Mouse (Mus musculus) left cerebral cortex, adult 18-20 months (tissue): ENCODE measurements around the gene Atcay. TPM values are rescaled to one million over a fixed set of nuclear protein-coding genes. Genes with fewer than 3 reads are reported as not detected.
"Not testable (repeated sequence)": the region's sequence is repeated elsewhere in the genome, so short reads cannot be mapped to it uniquely, and the experiment has no call there.

ENCODE experiments used
- DNase-seq, 2 experiments: peaks; one replicate each; pipeline ENCODE4 v3.0.0; 2021 to 2022; ENCODE audit warnings: low spot score in 2 of 2, mixed read lengths in 1 of 2
- total RNA-seq, 2 experiments: library from RNA; stranded (reverse); gene quantifications; 2 replicates each; pipeline ENCODE4 v1.2.3; 2021

The Atcay gene
- total RNA-seq, 2 experiments from 2014 or later: 197 to 204 TPM

DNA sequence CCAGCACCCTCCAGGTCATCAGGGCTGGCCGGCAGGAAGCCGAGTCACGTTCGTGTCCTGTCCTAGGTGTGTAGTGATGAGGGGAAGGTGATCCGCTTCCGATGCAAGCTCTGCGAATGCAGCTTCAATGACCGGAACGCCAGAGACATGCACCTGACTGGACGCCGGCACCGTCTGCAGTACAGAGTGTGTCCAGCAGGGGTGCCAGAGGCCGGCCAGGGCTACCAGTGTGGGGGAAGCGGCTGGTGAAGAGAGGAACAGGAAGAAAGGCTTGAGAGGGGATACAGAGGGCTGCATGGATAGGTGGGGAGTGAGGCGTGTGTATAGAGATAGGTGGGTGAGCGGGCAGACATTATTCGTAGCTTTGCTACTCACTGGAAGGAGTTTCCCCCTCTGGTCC is 14.0 kb upstream of the Atcay start:
- DNase-seq: peak; percentile 81 to 84

DNA sequence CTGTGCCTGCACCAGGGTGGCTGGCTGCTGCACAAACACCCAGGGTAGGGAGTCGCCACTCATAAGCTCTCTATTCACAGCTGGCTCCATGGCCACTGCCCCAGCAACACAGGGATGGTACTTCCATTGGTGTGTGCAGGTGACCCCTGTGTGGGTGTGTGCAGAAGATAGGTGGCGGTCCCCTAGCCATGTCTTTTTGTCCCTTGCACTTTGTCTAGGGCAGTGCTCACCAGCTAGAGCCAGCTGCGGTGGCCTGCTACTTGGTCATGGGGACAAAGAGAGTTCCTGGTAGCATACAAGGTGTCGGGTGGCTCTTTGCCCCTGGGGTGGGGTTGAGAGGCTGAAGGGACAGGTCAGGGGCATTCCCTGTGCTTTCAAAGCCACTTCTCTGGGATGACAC is 13.5 kb upstream of the Atcay start:
- DNase-seq: no peak

DNA sequence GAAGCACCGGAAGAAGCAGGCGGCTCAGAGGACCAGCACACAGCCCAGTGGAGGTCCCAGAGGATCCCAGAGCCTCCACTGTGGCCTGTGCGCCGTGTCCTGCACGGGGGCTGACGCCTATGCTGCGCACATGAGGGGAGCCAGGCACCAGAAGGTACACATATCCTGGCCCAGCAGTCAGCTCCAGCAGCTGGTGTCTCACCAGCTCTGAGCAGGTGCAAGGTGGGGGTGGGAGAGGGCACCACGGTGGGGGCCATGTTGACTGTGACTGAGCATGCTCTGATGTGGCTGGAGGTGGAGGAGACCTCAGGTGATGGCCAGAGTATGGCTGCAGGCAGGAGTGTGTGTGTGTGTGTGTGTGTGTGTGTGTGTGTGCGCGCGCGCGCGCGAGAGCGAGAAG is 11.4 kb upstream of the Atcay start:
- DNase-seq: no peak

DNA sequence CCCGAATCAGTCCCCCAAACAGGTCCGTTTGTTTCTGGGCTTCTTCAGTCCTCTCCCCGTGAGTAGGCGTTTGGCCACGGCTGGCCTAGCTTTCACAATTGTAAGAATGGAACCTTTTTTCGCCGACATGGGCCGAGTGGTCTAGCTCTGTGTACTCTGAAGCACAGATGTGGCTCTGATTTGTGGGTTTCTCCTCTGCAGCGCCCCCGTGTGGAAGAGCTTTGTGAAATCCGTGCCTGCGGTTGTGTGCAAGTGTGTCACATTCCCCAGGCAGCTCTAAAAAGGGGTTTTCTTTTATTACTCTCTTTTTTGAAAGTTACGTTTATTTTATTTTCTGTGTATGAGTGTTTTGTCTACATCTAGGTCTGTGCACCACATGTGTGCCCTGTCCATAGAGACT is 10.2 kb upstream of the Atcay start:
- peak; percentile 75 for DNase-seq

DNA sequence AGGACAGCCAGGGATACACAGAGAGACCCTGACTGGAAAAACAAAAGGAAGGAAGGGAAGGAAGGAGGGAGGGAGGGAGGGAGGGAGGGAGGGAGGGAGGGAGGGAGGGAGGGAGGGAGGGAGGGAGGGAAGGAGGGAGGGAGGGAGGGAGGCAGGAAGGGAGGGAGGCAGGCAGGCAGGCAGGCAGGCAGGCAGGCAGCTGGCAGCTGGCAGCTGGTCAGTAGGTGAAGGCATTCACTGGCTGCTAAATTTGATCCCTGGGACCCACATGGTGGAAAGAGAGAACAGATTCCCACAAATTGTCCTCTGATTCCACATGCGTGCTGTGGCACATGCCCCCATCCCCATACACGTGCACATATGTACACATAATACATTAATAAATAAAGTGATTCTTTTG is 8.0 kb upstream of the Atcay start:
- no peak for DNase-seq

DNA sequence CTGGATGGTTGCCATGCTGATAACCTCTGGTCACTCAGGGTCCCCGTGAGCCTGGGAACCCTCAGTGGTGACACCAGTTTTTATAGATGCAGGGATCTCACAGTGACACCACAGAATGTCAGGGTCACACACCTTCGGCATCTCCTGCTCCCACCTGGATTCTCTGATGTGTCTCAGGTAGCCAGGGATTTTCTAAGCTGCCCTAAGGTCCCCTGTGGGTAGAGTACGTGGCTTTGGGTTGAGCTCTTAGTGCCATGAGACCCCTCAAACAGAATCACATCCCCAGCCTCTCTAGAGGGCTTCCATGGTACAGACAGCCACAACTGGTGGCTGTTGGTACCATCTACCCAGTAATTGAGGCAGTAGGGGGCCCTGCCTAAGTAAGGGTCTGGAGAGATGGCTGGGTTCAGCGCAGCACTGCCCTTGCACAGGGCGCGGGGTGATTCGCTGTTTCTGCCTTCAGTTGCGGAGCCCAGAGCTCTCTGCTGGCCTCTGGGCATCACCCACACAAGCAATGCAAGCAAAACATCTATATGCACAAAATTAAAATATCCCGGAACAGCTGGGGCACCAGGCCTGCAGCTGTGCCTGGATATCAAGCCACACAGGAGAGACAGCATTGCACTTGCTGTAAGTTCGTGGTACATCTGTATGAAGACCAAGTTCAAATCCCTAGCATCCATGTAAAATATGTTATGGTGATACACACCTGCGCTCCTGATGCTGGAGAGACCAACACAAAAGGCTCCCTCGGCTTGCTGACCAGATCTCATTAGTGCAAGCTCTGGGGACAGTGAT is 6.0 kb upstream of the Atcay start:
- DNase-seq: no peak

DNA sequence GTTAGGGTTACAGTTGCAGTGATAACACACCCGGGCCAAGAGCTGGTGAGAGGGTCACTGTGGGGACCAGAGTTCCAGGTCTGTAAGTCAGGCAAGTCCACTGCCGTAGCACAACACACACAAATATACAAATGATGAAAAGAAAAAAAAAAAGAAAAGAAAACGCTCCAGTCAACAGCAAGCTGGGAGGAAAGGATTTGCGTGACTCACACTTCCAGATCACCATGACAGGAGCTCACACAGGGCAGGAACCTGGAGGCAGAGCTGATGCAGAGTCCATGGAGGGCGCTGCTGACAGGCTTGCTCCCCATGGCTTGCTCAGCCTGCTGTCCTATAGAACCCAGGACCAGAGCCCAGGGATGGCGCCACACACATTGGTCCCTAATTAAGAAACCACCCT is 3.6 kb upstream of the Atcay start:
- DNase-seq: peak in 1 of 2 experiments; percentile 2

DNA sequence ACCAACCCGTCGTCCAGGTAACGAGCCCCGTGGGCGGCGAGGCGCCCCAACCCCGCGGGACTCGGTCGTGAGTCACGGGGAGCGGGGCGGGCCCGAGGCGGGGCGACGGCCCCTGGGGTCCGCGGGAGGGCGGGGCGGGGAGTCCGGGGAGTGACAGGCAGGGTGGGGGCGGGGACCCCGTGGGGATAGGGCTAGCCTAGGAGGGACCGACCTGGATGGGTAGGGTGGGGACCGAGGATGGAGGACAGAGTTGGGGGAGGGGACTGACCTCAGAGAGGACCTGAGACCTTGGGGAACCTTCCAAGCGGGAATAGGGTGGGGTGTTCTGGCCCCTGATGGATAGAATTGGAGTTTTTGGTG is 2.6 kb upstream of the Atcay start:
- DNase-seq: no peak

DNA sequence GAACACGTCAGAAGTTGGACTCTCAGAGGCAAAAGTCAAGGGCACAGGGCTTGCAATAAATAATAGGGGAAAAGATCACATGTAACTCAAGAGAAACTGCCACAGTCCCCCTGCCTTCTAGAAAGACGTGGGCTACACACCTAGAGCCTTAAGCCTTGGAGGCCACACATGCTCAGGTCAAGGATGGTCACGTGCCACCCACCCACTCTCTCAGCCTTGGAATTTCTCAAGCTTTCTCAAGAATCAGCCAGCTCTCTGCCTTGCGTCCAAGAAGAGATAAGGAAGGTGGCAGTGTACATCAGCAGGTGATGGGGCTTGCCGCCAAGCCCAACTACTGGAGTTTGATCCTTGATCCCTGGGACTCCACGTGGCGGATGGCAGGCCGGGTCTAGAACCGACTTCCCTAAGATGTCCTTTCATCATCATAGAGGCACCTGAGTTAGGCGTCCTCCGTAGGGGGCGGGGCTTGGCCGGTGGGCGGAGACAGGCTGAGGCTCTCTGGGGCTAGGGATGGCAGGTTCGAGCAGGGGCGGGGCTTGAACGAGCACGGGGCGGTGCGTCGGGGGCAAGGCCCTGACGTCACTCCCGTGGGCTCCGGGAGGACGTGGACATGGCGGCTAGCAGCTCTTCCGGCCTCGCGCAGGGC is 2.1 kb upstream of the Atcay start, which contains the start of gene Zfr2:
Gene Zfr2 (plus strand): TSS at position 576 of the 646 bp plus-strand sequence.
- peak; percentile 95 to 96 for DNase-seq

DNA sequence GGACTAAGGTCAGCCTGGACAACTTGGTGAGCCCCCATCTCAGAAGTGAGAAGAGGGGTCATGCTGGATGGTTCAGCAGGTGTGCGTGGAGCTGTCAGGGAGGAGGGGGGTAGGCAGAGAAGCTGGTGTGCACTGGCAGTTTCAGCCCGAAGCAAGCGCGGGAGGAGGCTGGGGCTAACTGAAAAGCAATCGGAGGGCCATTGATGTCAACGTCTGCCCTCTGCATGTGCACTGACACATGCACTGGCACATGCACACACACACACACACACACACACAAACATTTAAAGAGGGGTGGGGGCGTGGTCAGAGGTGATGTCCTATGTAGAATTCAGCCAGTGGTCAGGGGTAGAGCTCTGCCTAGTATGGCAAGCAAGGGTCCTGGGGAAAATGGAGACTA is 803 bp upstream of the Atcay start:
- DNase-seq: peak in 1 of 2 experiments; percentile 4

DNA sequence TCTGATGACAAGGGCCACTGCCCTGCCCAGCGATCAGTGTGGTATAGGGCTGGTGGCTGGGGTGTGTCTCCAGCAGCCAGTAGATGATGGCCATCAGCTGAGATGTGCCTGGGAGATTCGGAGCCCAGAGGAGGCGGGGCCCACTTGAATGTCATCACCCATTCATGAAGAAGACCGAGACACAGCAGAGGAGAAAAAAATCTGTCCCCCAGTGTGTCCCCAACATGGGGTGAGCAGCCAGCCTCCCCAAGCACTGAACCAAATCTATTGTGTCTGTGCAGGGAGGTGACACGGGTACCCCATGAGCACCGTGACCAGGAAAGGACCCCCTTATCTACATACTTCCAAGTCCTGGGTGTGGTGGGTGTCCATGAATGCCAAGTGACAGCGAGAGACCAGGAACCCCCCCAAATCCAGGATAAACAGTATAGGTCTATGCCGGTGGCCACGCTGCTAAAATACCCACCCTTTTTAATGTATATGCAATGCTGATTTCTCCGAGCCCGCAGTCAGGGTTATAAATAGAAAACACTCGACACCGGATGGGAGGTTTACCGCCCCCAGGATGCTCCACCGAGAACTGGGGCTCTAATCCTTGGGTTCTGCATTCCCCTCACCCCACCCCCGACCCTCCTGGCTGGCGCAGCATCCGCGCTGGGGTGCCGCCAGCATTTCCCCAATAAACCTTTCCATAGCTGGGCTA is 747 bp downstream of the Atcay start:
- peak; percentile 41 to 43 for DNase-seq

DNA sequence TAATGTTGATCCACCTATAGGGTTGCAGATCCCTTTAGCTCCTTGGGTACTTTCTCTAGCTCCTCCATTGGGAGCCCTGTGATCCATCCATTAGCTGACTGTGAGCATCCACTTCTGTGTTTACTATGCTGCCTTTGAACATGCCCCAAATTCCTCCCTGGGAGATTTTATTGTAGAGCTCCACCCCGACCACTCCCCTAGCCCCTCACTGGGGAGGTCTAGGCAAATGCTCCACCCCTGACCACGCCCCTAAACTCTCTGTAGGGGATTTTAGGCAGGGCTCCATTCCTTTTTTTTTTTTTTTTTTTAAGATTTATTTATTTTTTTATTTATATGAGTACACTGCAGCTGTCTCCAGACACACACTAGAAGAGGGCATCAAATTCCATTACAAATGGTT is 6.9 kb downstream of the Atcay start:
- not testable (repeated sequence) for DNase-seq

DNA sequence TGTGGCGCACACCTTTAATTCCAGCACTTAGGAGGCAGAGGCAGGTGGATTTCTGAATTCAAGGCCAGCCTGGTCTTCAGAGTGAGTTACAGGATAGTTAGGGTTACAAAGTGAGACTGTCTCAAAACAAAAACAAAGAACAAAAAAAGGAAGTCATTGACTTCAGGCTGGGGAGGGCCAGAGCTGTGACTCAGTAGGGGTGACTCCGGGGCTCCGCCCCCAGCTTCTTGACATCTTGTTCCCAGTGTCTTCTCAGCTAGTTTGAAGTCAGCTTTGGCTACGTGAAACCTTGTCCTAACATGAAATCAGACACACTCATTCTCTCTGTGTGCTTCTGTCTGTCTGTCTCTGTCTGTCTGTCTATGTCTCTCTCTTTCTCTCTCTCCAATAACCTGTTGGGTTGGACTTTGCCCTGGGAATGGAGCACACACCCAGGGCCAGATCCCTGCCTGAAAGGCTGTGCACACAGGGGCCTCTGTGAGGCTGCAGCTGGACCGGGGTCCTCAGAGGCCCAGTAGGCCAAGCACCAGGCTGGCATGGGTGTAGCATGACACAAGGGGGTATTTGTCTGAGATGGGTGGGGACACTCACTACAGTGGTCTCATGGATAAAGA is 9.1 kb downstream of the Atcay start:
- DNase-seq: no peak

DNA sequence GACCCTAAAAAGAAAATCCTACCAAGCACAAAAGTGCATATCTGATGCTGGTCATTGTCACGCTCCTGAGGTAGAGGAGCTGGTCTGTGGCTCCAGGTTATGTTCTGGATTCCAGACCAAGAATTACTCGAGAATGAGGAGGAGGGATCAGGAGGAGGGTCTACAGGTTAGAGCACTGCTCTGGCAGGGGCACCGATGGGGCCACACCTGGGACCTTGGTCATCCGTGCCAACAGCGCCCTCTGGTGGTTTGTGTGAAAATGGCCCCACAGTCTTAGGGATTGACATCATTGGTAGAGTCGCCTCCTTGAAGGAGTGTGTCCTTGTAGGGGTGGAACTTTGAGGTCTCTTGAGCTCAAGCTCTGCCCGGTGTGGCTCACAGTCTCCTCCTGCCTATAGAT is 12.7 kb downstream of the Atcay start:
- DNase-seq: peak; percentile 57 to 63

DNA sequence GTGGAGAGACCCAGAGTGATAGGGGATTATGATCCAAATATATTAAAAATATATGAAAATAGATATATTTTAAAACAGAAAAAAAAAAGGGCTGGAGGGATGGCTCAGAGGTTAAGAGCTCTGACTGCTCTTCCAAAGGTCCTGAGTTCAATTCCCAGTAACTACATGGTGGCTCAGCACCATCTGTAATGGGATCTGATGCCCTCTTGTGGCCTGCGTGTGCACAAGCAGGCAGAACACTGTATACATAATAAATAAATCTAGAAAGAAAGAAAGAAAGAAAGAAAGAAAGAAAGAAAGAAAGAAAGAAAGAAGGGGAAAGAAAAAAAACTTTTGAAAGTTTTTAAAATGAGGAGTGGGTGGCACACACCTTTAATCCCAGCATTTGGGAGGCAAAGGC is 13.4 kb downstream of the Atcay start:
- DNase-seq: not testable (repeated sequence)

DNA sequence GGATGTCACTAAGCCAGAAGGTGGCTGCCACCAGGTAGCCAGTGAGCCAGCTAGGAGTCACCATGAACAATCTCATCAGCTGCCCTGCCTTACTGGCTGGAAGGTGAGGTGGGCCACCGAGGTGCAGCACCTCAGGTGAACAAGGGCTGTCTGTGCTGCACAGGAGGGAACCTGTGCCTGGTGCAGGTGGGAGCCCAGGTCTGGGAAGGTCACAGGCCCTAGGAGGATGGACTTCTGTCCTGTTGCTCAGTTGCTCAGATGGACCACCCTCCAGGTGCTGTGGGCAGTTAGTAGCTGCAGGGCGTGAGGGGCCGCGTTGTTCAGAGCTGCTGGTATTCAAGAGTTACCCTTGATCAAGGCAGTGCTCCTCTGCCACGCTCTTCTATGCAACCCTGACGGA is 13.8 kb downstream of the Atcay start:
- DNase-seq: no peak

DNA sequence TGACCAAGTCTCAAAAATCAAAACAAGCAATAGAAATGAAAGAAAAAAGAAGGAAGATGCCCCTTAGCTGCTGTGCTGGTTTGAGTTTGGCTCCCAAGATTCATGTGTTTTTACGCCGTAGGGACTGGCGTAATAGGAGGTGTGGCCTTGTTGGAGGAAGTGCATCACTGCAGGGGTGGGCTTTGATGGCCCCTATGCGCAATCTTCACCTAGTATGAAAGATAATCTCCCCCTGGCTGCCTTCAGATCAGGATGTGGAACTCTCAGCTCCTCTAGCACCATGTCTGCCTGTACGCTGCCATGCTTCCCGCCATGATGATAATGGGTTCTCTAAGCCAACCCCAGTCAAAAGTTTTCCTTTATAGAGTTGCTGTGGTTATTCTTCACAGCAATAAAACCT is 14.4 kb downstream of the Atcay start:
- no peak for DNase-seq

DNA sequence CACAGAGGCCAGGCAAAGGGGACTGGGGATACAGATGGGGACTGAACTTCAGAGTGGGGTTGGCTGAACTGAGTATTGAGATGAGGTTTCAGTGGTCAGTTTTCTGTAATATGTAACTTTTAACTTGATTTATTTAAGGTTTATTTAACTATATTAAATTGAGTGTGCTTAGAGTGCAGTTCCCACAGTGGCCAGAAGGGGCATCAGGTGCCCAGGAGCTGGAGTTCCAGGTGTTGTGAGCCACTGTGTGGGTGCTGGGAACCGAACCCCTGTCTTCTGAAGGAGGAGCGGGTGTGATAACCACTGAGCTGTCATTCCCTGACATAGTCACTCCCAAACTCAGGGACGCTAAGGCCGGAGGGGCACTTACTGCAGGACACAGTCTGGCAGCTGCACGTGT is 20.5 kb downstream of the Atcay start:
- DNase-seq: no peak

DNA sequence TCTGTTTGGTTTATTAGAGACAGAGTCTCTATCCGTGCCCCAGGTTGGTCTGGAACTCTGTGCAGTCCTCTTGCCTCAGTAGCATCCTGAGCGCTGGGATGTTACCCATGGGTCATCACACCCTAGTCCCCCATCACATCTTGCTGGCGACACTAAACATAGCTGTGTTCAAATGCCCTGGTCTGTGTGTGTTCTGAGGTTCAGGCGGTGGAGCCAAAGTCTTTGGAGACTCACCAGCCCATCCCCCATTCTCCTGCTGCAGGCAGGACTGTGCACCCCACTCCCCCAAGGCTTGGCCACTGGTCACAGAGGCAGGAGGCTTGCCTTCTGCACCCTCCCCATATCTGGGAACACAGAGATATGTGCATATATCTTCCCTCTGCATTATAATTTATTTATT is 26.5 kb downstream of the Atcay start:
- DNase-seq: no peak

DNA sequence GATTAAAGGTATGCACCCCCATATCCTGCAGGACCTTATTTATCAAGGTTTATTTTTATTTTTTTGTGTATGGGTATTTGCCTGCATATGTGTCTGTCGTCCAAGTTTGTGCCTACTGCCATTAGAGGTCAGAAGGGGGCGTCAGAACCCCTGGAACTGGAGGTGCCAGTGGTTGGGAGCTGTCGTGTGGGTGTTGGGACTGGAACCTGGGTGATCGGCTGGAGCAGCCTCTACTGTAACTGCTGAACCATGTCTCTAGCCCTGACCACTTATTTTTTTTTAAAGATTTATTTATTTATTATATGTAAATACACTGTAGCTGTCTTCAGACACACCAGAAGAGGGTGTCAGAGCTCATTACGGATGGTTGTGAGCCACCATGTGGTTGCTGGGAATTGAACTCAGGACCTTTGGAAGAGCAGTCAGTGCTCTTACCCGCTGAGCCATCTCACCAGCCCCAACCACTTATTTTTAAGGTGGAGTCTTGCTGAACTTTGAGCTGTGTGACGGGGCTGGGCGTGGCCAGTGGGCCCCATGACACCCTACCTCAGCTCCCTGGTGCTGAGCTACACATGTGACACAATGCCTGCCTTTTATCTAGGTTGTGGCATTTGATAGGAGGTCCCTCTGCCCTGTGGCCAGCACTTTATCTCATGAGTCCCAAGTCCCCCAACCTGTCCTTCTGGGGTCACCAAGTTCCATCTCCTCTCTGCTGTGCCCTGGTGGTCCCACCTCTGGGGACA is 27.5 kb downstream of the Atcay start:
- DNase-seq: no peak
